ENCODE assay signal across 7 mouse cellular contexts in genomic region chr3:89394006-89394893, GRCm38 (mm10). TPM values are rescaled to one million over a fixed set of nuclear protein-coding genes. Genes with fewer than 3 reads are reported as not detected.
DNase-seq lines count a peak whose midpoint lies in the region; ATAC-seq and TF ChIP-seq lines count a peak whose summit lies in the region.

Zbtb7b (minus strand) TSS chr3:89394776.

- POLR2A ChIA-PET in Patski (lab: Charles Lee): interaction anchor here (0.6 to 8.2 kb wide), 8 partner anchors 16 to 96 kb away, joined by 3 to 56 read pairs (median 3); partner anchors contain the start of gene Flad1

- in situ Hi-C loops in Patski (cut with MboI; ENCODE audit: low pct_unique_long_range_greater_than_20kb): no loop called here

- H3K27me3 ChIP-seq in Patski: no peaks in the 10 kb centered on the region

- DNase-seq in Patski (ENCODE audit: low read depth, low spot score): peak; percentile 78
- DNase-seq in cerebellum, adult 18-20 months: peak; percentile 84 to 89
- peak; percentile 49 for DNase-seq in forelimb bud, embryonic 11.5 days (ENCODE audit: low read depth, low spot score)
- DNase-seq in layer of hippocampus, postnatal 14 days (ENCODE audit: low spot score in 2 of 2): peak; percentile 67 to 69
- DNase-seq in lung, postnatal 25 days (ENCODE audit: low spot score): peak; percentile 88
- peak; percentile 83 for DNase-seq in ovary, postnatal 36 days (ENCODE audit: low spot score)

- CTCF ChIA-PET in Patski (lab: Charles Lee): interaction anchor here (0.9 to 4.0 kb wide), 7 partner anchors 8 to 91 kb away, joined by 3 to 50 read pairs (median 4); partner anchors contain the start of gene Lenep

- no peak for TF ChIP-seq CTCF in Patski (IDR thresholded peaks at IDR 0.05)

- peak; percentile 48 for ATAC-seq in Patski
- peak; percentile 47 to 61 for ATAC-seq in hematopoietic stem cell, adult 5-6 weeks (replicated peaks in 1 of 2; ENCODE audit: insufficient read depth in 1 of 2, low FRiP score in 2 of 2, low TSS enrichment in 1 of 2, low read depth in 1 of 2, poor library complexity in 2 of 2, severe bottlenecking in 2 of 2)

RNA-seq across cellular contexts. Expression of gene Zbtb7b, which starts in this region (rescaled TPM):
- polyA plus RNA-seq in Patski (2021): 73.7 TPM
- 8.6 and 9.9 TPM in 2 replicates for total RNA-seq in hematopoietic stem cell, adult 5-6 weeks (2017)
- 10 to 100 TPM; 12.1 to 15.1 TPM for total RNA-seq in layer of hippocampus, postnatal 14 days (2021)

Comparison
In these comparisons a context has a peak if more than half of its experiments do, and no peak if none do; other contexts are left out.
1. Peak in every context shown above with its lines: DNase-seq and ATAC-seq.